Mouse (Mus musculus): ENCODE data around the gene Dus1l. TPM values are rescaled to one million over a fixed set of nuclear protein-coding genes. Genes with fewer than 3 reads are reported as not detected.
A peak's percentile ranks its signal among the peaks of the same experiment; 100 is the strongest.
"Not testable (repeated sequence)": the region's sequence is repeated elsewhere in the genome, so short reads cannot be mapped to it uniquely, and the experiment has no call there.

Gene Dus1l
- total RNA-seq, 2 experiments from 2014 or later = 22.4 to 30.3 TPM

DNA sequence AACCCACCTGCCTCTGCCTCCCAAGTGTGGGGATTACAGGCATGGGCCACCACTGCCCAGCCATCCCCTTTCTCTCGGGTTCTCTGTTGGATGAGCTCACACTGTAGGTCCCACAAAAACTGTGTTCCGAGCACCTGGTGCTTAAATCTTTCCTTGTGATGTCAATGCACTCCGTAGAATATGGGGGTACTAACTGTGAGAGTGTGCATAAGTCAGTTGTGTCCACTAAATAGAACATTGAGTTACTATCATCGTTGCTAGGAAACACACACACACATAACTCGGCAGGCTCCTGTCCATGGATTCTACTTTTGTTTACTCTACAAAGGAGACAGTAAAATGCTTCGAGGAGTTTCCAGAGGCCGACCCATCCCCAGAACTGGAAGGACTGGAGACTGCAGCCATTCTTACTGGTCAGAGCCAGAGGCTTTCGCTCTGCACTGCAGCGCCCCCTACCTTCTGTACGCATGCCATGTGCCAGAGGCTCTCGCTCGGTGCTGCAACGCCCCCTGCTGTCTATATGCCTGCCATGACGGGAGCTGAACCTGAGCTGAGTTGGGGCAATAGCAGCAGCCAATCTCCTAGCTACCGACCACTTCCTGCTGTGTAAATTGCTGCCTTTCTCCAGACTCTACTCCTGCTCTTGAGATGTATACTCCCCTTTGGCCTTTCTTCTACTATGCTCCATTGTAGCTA is 20.3 kb downstream of the Dus1l start:
- DNase-seq = peak; percentile 92 to 98

DNA sequence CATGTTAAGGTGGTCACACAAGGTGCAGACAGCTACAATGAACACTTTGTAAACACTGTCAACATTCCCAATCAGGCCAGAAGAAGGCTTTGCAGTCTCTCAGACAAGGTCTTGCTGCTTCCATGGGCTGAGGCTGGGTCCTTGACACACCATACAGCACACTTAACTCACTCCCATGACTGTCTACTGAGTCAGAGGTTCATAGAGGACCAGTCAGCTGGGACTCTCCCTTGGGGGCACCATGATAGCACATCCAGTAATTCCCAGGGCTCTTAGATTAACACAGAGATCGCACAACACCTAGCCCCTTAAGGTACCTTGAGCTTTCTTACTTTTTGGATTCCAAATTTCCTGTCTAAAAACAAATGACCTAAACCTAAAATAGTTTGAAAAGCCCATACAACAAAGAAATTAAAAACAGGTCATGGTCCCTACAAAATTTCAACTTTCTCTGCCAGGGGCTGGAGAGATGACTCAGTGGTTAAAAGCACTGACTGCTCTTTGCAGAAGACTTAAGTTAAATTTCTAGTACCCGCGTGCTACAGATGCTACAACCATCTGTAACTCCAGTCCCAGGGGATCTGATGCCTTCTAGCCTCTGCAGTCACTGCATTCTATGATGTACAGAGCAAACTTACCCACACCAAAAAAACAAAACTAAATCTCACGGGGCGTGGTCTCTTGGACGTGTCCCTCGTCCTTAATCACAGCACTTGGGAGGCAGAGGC is 22.6 kb downstream of the Dus1l start:
- DNase-seq = no peak

DNA sequence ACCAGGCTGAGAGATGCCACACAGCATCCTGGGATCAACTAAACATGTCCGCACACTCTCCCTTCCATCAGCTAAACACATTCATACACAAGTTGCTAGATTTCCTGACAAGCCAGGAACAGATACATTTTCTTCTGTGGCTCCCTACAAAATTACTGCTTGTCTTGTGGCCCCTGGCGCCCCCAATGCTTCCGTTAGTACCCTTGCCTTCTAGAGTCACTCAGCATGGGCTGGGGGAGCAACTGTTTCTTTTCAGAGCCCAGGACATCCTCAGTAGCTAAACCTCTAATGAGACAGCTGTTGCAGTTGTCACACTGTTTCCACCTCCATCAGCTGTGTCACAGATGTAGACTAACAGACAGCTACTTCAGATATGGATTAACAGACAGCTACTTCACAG is 23.5 kb downstream of the Dus1l start:
- DNase-seq = no peak

DNA sequence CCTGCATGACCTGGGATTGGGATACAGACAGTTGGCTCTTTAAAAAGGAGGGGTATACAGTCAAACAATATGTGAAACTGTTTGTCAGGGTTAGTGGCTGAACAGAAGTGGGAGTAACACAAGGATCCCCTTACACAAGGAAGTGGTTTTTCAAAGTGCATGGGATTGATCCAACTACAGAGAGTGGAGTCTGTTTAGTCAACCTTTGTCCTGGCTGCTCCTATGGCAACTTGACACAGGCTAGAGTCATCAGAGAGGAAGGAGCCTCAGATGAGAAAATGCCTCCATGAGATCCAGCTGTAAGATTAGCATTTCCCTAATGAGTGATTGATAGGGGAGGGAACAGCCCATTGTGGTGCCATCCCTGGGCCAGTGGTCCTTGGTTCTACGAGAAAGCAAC is 28.0 kb downstream of the Dus1l start:
- no peak for DNase-seq

DNA sequence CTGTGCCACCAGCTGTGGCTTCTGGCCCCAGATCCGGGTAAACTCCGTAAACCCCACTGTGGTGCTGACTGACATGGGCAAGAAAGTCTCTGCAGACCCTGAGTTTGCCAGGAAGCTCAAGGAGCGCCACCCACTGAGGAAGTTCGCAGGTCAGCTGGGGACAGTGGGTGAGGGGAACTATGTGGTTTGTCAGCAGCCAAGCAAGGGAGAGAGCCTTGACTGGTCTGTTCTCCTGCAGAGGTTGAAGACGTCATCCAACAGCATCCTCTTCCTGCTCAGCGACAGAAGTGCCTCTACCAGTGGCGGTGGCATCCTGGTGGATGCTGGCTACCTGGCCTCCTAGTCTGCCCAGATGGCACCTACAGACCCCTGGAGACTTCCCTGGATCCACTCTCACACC is 29.2 kb downstream of the Dus1l start:
- DNase-seq = not testable (repeated sequence)

DNA sequence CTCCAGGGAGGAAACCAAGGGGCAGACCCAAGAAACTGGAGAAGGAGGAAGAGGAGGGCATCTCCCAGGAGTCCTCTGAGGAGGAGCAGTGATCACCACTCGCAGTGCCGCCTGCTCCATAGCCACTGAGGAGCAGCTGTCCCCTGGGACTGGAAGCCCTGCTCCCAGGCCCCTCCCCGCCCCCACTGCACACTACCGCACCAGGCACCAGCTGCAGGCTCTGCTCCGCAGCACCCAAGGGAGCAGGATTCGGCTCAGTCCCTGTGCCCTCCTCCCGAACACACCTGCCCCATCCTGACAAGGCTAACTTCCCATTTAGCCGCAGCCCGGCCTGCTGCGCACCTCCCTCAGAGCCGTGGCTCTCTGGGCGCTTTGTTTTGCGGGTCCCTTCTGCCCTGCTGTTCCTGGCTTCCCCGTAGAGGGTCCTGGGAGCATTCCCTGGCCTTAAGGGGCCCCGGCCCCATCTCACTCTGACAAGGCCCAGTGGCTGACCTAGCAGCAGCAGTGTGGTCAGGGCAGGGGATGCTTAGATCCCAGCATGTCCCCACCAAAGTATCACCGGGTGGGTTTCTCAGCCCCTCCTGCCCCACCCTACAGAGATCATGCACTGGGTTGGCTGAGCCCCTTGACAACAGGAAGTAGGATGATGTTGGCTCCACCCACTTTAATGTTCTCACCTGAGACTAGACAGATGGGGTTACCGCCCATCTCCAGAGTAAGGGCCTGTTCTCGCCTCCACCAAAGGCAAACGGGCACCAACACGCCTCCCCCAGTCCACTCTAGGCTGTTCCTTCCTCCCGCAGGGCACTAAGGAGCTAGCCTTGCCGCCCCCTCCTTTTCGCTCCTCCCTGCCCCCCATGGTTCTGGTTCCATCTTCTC is 32.8 kb downstream of the Dus1l start:
- DNase-seq = not testable (repeated sequence)

DNA sequence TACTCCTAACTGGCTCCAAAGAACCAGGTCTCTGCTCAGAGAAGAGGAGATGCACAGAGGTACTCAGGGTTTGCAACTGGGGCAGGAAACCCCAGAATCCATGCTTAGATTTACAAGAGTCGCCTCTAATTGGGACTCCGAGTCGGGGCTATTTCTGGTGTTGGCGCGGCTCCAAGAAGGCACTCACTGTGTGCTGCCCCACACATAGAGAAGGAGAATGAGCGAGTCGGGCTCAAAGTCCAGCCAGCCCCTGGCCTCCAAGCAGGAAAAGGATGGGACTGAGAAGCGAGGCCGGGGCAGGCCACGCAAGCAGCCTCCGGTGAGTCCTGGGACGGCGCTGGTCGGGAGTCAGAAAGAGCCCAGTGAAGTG is 33.5 kb downstream of the Dus1l start, which contains the start of gene Hmga1b:
Gene Hmga1b (plus strand): TSS at position 123 of the 370 bp plus-strand sequence.
- not testable (repeated sequence) for DNase-seq

DNA sequence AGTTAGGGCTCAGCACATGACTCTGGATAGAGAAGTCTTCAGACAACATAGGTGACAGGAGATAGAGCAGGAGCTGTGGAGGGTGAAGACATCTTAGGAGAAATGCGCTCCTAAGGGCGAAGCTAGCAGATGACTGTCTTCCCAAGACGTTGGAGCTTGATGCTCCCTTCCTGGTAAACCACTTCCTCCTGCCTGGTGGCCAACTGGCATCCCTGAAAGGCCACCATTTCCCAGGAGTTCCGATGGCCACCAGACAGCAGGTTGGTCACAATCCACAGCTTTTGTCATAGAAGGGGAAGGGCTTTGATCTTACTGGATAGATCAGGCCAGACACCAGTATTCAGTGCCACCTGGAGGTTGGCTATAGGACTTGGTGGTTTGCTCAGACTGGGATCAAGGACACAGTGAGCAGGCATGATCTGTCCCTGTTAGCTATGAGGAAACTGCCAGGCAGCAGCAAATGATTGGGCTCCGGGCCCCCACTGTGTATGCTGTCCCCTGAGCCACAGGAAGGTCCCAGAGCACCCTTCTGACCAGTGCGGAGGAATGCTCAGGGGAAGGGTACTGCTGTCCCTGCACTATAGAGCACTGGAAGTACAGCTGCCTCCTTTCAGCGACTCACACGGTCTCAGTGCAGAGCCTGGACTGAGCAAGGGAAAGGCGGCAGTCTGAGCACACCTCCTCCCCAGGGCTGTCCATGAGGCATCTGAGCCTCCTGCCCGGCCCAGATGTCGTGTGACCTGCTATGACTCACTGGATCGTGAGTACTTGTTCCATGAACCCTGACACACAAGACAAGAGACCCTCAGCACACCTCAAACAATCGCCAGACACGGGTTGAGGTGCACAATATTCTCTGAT is 34.2 kb downstream of the Dus1l start:
- DNase-seq = no peak

DNA sequence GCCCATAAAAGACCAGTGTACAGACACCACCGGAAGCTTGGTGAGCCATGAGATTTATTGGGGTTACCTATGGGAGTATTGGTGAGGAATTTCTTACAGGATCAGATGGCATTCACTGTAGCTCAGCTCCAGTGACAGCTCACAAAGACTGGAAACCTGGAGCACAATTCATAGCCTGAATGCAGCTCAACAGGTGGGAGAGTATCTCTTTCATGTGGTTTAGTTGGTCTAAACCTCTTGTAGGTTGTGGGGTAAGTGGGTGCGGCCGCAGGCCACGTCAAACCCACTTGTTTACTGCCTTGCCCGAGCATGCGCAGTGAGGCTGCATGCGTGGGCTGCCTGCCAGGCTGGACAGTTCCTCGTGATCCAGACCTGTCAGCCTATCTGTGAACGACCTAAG is 36.0 kb downstream of the Dus1l start:
- no peak for DNase-seq

DNA sequence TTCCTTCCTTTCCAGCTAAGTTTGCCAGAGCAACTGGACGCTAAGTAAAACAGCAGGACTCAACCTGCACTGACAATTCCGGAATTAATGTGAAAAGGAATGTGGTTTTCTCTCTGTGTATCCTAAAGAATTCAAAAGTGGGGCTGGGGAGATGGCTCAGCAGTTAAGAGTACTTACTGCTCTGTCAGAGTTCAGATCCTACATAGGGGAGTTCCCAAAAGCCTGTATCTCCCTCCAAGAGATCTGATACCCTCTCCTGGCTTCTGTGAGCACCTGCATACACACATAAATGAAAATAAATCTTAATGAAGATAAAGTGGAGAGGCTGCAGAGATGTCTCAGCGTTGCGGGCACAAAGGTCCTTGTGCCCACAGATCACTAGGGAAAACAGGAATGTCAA is 44.6 kb downstream of the Dus1l start:
- DNase-seq = no peak

DNA sequence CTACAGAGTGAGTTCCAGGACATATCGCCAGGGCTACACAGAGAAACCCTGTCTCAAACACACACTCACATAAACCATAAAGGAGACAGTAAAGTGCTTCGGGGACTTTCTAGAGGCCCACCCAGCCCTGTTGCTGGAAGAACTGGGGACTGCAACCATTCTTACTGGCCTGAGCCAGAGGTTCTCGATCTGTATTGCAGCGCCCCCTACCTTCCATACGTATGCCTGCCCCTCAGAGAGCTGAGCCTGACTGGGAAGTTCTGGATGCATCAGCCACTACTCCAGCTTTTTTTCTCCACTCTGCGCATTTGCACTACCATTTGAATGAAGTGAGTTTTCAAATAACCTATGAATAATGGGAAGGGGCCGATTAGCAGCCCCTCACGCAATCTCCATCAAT is 46.8 kb downstream of the Dus1l start:
- peak in 1 of 2 experiments; percentile 49 for DNase-seq

DNA sequence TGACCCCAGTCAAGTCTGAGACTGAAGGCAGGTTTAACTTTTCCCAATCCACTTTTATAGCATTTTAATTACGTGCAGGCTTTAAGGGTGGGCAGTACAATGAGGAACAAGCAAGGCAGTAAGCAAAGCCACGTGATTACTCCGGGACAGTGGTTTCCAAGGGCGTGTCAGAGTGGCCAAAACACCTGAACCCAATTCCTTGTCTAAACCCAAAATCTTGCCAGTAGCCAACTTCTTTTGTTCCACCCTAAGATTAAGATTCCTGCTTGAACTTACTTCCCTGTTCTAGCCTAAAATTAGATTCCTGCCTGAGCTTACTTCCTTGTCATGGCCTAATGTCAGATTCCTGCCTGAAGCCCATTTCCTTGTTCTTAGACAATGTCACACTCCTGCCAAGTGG is 48.2 kb downstream of the Dus1l start:
- peak in 1 of 2 experiments; percentile 52 for DNase-seq

DNA sequence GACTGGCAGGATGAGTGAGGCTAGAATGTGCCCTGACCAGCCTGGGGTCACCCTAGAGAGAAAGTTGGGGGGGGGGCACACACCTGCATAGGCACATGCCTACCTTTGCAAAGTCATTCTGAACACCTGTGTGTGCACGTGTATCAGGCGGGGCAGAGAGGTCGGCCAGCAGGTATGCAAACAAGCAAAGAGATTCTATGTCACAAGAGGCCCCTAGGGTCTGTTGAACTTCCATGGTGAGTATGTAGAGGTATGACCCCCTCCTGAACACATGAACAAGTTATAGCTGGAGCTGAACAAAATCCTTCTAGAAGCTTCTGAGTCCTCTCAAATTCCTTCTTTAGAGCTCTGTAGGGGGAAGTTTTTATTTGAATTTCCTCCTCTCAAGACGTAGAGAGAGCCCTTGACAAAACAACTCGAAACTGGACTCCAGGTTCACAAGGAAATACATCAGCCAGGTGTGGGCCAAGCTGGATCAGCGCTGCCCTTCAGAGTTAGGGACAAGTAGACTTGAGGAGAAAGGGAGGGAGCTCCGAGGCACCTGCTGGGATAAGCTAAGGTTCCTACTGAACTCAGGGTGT is 52.0 kb downstream of the Dus1l start:
- no peak for DNase-seq

DNA sequence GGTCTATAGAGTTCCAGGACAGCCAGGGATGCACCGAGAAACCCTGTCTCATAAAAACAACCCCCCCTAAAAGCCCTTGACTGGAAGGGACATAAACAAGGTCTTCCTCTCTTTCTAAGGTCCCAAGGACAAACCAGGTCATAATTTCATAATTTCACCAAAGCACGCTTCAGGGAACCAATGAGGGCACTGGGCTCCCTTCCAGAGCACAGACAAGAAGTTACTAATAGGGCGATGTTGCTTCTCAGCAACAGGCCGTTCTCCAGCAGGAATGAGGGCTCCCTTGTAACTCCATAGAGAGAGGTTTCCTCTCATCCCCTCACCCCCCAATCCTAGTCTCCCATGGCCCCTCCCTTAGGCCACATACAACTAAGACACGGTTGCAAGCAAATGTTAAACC is 55.2 kb downstream of the Dus1l start:
- no peak for DNase-seq

Other genes starting within 250 kb of the Dus1l start
- 10 to 100 TPM; 39.1 to 44.1 TPM for gene Mcrip1, start 246.7 kb downstream of the Dus1l start, total RNA-seq (2021)
- under 1 TPM in 1 of 2 experiments, not detected in 1; 0.35 TPM for gene Ppp1r27, start 245.3 kb downstream of the Dus1l start, total RNA-seq (2021)
- 100 to 1,000 TPM; 230 TPM for gene P4hb, start 223.2 kb downstream of the Dus1l start, total RNA-seq (2021)
- gene Arhgdia, start 214.8 kb downstream of the Dus1l start, total RNA-seq (2021) = 100 to 1,000 TPM; 133 to 144 TPM
- gene Alyref, start 198.0 kb downstream of the Dus1l start, total RNA-seq (2021) = 10 to 100 TPM; 44.1 to 46.9 TPM
- 10 to 100 TPM; 84.4 to 89.0 TPM for gene Anapc11, start 198.0 kb downstream of the Dus1l start, total RNA-seq (2021)
- not detected for gene Npb, start 187.9 kb downstream of the Dus1l start, total RNA-seq (2021)
- 10 to 100 TPM; 47.2 to 51.2 TPM for gene Pcyt2, start 178.5 kb downstream of the Dus1l start, total RNA-seq (2021)
- gene Sirt7, start 171.2 kb downstream of the Dus1l start, total RNA-seq (2021) = 1 to 10 TPM; 6.9 to 8.9 TPM
- 10 to 100 TPM; 33.7 to 35.7 TPM for gene Mafg, start 162.8 kb downstream of the Dus1l start, total RNA-seq (2021)
- gene Pycr1, start 152.6 kb downstream of the Dus1l start, total RNA-seq (2021) = 1 to 10 TPM; 1.1 to 1.3 TPM
- 10 to 100 TPM; 77.0 to 81.2 TPM for gene Myadml2, start 148.2 kb downstream of the Dus1l start, total RNA-seq (2021)
- gene Notum, start 135.2 kb downstream of the Dus1l start, total RNA-seq (2021) = under 1 TPM in 1 of 2 experiments, not detected in 1; 0.33 TPM
- 10 to 100 TPM; 28.5 to 31.3 TPM for gene Aspscr1, start 123.4 kb downstream of the Dus1l start, total RNA-seq (2021)
- gene Cenpx, start 82.7 kb downstream of the Dus1l start, total RNA-seq (2021) = 10 to 100 TPM; 32.5 to 34.2 TPM
- gene Lrrc45, start 82.5 kb downstream of the Dus1l start, total RNA-seq (2021) = 1 to 10 TPM; 3.8 to 4.3 TPM
- gene Rac3, start 74.9 kb downstream of the Dus1l start, total RNA-seq (2021) = 1 to 10 TPM; 1.1 to 1.3 TPM
- 10 to 100 TPM; 16.6 to 16.7 TPM for gene Dcxr, start 69.1 kb downstream of the Dus1l start, total RNA-seq (2021)
- gene Cbr2, start 64.3 kb downstream of the Dus1l start, total RNA-seq (2021) = 10 to 100 TPM; 20.9 to 82.2 TPM
- gene Hmga1b, start 33.6 kb downstream of the Dus1l start, total RNA-seq (2021) = 10 to 100 TPM; 23.6 to 49.8 TPM
- gene Rfng, start 12.2 kb downstream of the Dus1l start, total RNA-seq (2021) = 10 to 100 TPM; 11.4 to 11.5 TPM
- 10 to 100 TPM; 54.8 to 55.9 TPM for gene Gps1, start 12.1 kb downstream of the Dus1l start, total RNA-seq (2021)
- 100 to 1,000 TPM in 1 of 2 experiments, 10 to 100 TPM in 1; 41.4 to 258 TPM for gene Fasn, start 28.1 kb upstream of the Dus1l start, total RNA-seq (2021)
- gene Ccdc57, start 136.5 kb upstream of the Dus1l start, total RNA-seq (2021) = under 1 TPM; 0.65 to 0.77 TPM
- gene Slc16a3, start 152.1 kb upstream of the Dus1l start, total RNA-seq (2021) = under 1 TPM; 0.77 to 0.87 TPM
- gene Csnk1d, start 194.9 kb upstream of the Dus1l start, total RNA-seq (2021) = 10 to 100 TPM; 49.2 to 55.1 TPM
- gene Cd7, start 243.0 kb upstream of the Dus1l start, total RNA-seq (2021) = 1 to 10 TPM in 1 of 2 experiments, under 1 TPM in 1; 0.35 to 1.1 TPM

Data from heart, adult 18-20 months (tissue).